Mouse (Mus musculus): ENCODE data around the gene Arhgap24.

Arhgap24 gene

GRCm38 (mm10) chr5:102571445-102571844 lies 90.3 kb downstream of the Arhgap24 start:
- no peaks in the 10 kb centered on the region for H3K27me3 ChIP-seq (ENCODE audit: insufficient read depth, low read length)

GRCm38 (mm10) chr5:102576750-102577149 lies 95.6 kb downstream of the Arhgap24 start:
- TF ChIP-seq POU5F1 (IDR thresholded peaks at IDR 0.05; ENCODE audit: borderline replicate concordance, low read length) (no peak), CTCF (conservative IDR thresholded peaks at IDR 0.05; ENCODE audit: low read length) (no peak), NANOG (IDR thresholded peaks at IDR 0.05; ENCODE audit: borderline replicate concordance, low read length) (no peak)
- Histone ChIP-seq H3K4me1 (replicated peaks; ENCODE audit: low read depth, low read length) (no peaks in the 10 kb centered on the region), H3K9me3 (ENCODE audit: low read length) (peaks cover 30% of the 10 kb centered on the region), H3K4me3 (replicated peaks; ENCODE audit: low read length) (no peak overlapping the region), H3K36me3 (ENCODE audit: insufficient read depth, low read length) (no peaks in the 10 kb centered on the region), H3K27me3 (ENCODE audit: insufficient read depth, low read length) (no peaks in the 10 kb centered on the region)

More at GRCm38 (mm10) chr5:102571445-102571844, 90.3 kb downstream of the Arhgap24 start:
- H3K36me3 ChIP-seq (ENCODE audit: insufficient read depth, low read length) = no peaks in the 10 kb centered on the region
- H3K4me3 ChIP-seq (replicated peaks; ENCODE audit: low read length) = no peak overlapping the region
- no peaks in the 10 kb centered on the region for H3K4me1 ChIP-seq (replicated peaks; ENCODE audit: low read depth, low read length)
- peaks cover 15% of the 10 kb centered on the region for H3K9me3 ChIP-seq (ENCODE audit: low read length)
- TF ChIP-seq NANOG (IDR thresholded peaks at IDR 0.05; ENCODE audit: borderline replicate concordance, low read length) = no peak
- no peak for TF ChIP-seq CTCF (conservative IDR thresholded peaks at IDR 0.05; ENCODE audit: low read length)
- no peak for TF ChIP-seq POU5F1 (IDR thresholded peaks at IDR 0.05; ENCODE audit: borderline replicate concordance, low read length)

- peaks cover 30% of the 10 kb centered on the region for H3K9me3 ChIP-seq (ENCODE audit: low read length)
- H3K4me3 ChIP-seq (replicated peaks; ENCODE audit: low read length) = no peak overlapping the region
- no peaks in the 10 kb centered on the region for H3K27me3 ChIP-seq (ENCODE audit: insufficient read depth, low read length)
- H3K4me1 ChIP-seq (replicated peaks; ENCODE audit: low read depth, low read length) = no peaks in the 10 kb centered on the region
- TF ChIP-seq CTCF (conservative IDR thresholded peaks at IDR 0.05; ENCODE audit: low read length) (no peak), NANOG (IDR thresholded peaks at IDR 0.05; ENCODE audit: borderline replicate concordance, low read length) (no peak), POU5F1 (IDR thresholded peaks at IDR 0.05; ENCODE audit: borderline replicate concordance, low read length) (no peak)
- no peaks in the 10 kb centered on the region for H3K36me3 ChIP-seq (ENCODE audit: insufficient read depth, low read length)
Measured at GRCm38 (mm10) chr5:102577729-102578128, 96.5 kb downstream of the Arhgap24 start.

- Histone ChIP-seq H3K27me3 (ENCODE audit: insufficient read depth, low read length) (no peaks in the 10 kb centered on the region), H3K9me3 (ENCODE audit: low read length) (peaks cover 30% of the 10 kb centered on the region), H3K4me1 (replicated peaks; ENCODE audit: low read depth, low read length) (no peaks in the 10 kb centered on the region), H3K4me3 (replicated peaks; ENCODE audit: low read length) (no peak overlapping the region), H3K36me3 (ENCODE audit: insufficient read depth, low read length) (no peaks in the 10 kb centered on the region)
- TF ChIP-seq POU5F1 (IDR thresholded peaks at IDR 0.05; ENCODE audit: borderline replicate concordance, low read length) (no peak), CTCF (conservative IDR thresholded peaks at IDR 0.05; ENCODE audit: low read length) (no peak), NANOG (IDR thresholded peaks at IDR 0.05; ENCODE audit: borderline replicate concordance, low read length) (no peak)
Measured at GRCm38 (mm10) chr5:102578431-102578830, 97.2 kb downstream of the Arhgap24 start.

GRCm38 (mm10) chr5:102582864-102583410 lies 101.7 kb downstream of the Arhgap24 start:
- H3K27me3 ChIP-seq (ENCODE audit: insufficient read depth, low read length) = no peaks in the 10 kb centered on the region
- no peak overlapping the region for H3K4me3 ChIP-seq (replicated peaks; ENCODE audit: low read length)
- H3K36me3 ChIP-seq (ENCODE audit: insufficient read depth, low read length) = no peaks in the 10 kb centered on the region
- no peak for TF ChIP-seq CTCF (conservative IDR thresholded peaks at IDR 0.05; ENCODE audit: low read length)
- TF ChIP-seq NANOG (IDR thresholded peaks at IDR 0.05; ENCODE audit: borderline replicate concordance, low read length) = no peak
- no peak for TF ChIP-seq POU5F1 (IDR thresholded peaks at IDR 0.05; ENCODE audit: borderline replicate concordance, low read length)
- H3K9me3 ChIP-seq (ENCODE audit: low read length) = peaks cover 11% of the 10 kb centered on the region; the same call in 1 of the 2 replicates
- H3K4me1 ChIP-seq (replicated peaks; ENCODE audit: low read depth, low read length) = no peaks in the 10 kb centered on the region

- TF ChIP-seq NANOG (IDR thresholded peaks at IDR 0.05; ENCODE audit: borderline replicate concordance, low read length) (no peak), CTCF (conservative IDR thresholded peaks at IDR 0.05; ENCODE audit: low read length) (no peak), POU5F1 (IDR thresholded peaks at IDR 0.05; ENCODE audit: borderline replicate concordance, low read length) (no peak)
- no peak overlapping the region for H3K4me3 ChIP-seq (replicated peaks; ENCODE audit: low read length)
- no peaks in the 10 kb centered on the region for H3K9me3 ChIP-seq (ENCODE audit: low read length)
- no peaks in the 10 kb centered on the region for H3K27me3 ChIP-seq (ENCODE audit: insufficient read depth, low read length)
- no peaks in the 10 kb centered on the region for H3K36me3 ChIP-seq (ENCODE audit: insufficient read depth, low read length)
- no peaks in the 10 kb centered on the region for H3K4me1 ChIP-seq (replicated peaks; ENCODE audit: low read depth, low read length)
Measured at GRCm38 (mm10) chr5:102591422-102591821, 110.2 kb downstream of the Arhgap24 start.

- Histone ChIP-seq H3K4me1 (replicated peaks; ENCODE audit: low read depth, low read length) (no peaks in the 10 kb centered on the region), H3K4me3 (replicated peaks; ENCODE audit: low read length) (no peak overlapping the region), H3K36me3 (ENCODE audit: insufficient read depth, low read length) (no peaks in the 10 kb centered on the region), H3K9me3 (ENCODE audit: low read length) (no peaks in the 10 kb centered on the region), H3K27me3 (ENCODE audit: insufficient read depth, low read length) (no peaks in the 10 kb centered on the region)
- TF ChIP-seq POU5F1 (IDR thresholded peaks at IDR 0.05; ENCODE audit: borderline replicate concordance, low read length) (no peak), CTCF (conservative IDR thresholded peaks at IDR 0.05; ENCODE audit: low read length) (no peak), NANOG (IDR thresholded peaks at IDR 0.05; ENCODE audit: borderline replicate concordance, low read length) (no peak)
Measured at GRCm38 (mm10) chr5:102593058-102593457, 111.9 kb downstream of the Arhgap24 start.

GRCm38 (mm10) chr5:102599102-102599501 lies 117.9 kb downstream of the Arhgap24 start:
- no peaks in the 10 kb centered on the region for H3K36me3 ChIP-seq (ENCODE audit: insufficient read depth, low read length)
- no peaks in the 10 kb centered on the region for H3K9me3 ChIP-seq (ENCODE audit: low read length)
- H3K4me1 ChIP-seq (replicated peaks; ENCODE audit: low read depth, low read length) = no peaks in the 10 kb centered on the region
- H3K4me3 ChIP-seq (replicated peaks; ENCODE audit: low read length) = no peak overlapping the region
- no peaks in the 10 kb centered on the region for H3K27me3 ChIP-seq (ENCODE audit: insufficient read depth, low read length)
- TF ChIP-seq CTCF (conservative IDR thresholded peaks at IDR 0.05; ENCODE audit: low read length) = no peak
- TF ChIP-seq NANOG (IDR thresholded peaks at IDR 0.05; ENCODE audit: borderline replicate concordance, low read length) = no peak
- no peak for TF ChIP-seq POU5F1 (IDR thresholded peaks at IDR 0.05; ENCODE audit: borderline replicate concordance, low read length)

- Histone ChIP-seq H3K4me3 (replicated peaks; ENCODE audit: low read length) (no peak overlapping the region), H3K4me1 (replicated peaks; ENCODE audit: low read depth, low read length) (no peaks in the 10 kb centered on the region), H3K9me3 (ENCODE audit: low read length) (peaks cover 9% of the 10 kb centered on the region), H3K27me3 (ENCODE audit: insufficient read depth, low read length) (no peaks in the 10 kb centered on the region), H3K36me3 (ENCODE audit: insufficient read depth, low read length) (no peaks in the 10 kb centered on the region)
- no peak for TF ChIP-seq CTCF (conservative IDR thresholded peaks at IDR 0.05; ENCODE audit: low read length)
- TF ChIP-seq NANOG (IDR thresholded peaks at IDR 0.05; ENCODE audit: borderline replicate concordance, low read length) = no peak
- no peak for TF ChIP-seq POU5F1 (IDR thresholded peaks at IDR 0.05; ENCODE audit: borderline replicate concordance, low read length)
Measured at GRCm38 (mm10) chr5:102613571-102613970, 132.4 kb downstream of the Arhgap24 start.

All from E14TG2a.4 (cell line).